Mouse (Mus musculus) cerebellum, adult 2 months (tissue): ENCODE measurements at regions not wholly inside any gene's neighbourhood (a gene's known extent, or its start where the extent isn't known, plus 50 kb on each side); places are given as distances from the start of the nearest gene placed in this dataset.

ENCODE experiments used
- CTCF ChIP-seq: fragments of 200-500 bp; IDR thresholded peaks from 2 replicates; pipeline ENCODE4 v1.5.1; 2011; ENCODE audit warnings: low read depth, mild to moderate bottlenecking, control low read depth, low read length, moderate library complexity, borderline replicate concordance; ENCODE audit not compliant: insufficient read depth
- POLR2A ChIP-seq: fragments of 200-500 bp; IDR thresholded peaks from 2 replicates; pipeline ENCODE4 v1.6.1; 2011; ENCODE audit warnings: low read length, control low read depth, borderline replicate concordance; ENCODE audit not compliant: insufficient read depth

DNA sequence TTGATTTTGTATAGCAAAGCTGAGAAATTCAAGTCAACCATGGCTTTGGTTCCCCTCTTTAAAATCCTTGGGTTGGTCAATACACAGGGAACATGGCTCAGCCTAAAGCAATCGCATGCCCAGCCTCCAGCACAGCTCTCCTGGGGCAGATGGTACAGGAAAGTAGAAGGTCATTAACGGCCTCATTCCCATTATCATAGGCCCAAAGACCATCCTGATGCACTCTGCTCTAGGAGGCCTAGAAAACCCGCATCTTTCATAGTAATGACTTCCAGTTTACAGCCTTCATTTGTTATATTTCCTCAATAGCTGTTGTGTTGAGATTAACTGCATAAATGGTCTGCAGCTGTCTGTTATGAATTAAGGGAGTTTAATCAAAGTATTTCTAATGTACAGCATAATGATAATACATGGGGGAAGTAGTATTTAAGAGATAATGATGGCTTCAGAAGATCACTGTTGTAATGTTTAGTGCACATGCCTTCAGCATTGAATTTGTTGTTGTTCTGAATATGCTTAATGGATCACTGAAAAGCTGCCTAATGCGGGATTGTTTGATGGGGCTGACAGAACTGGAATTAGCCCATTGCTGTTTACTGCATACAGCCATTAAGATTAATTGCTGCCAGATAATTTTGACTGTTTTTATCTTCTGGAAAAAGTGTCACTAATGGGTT is 329.8 kb upstream of the Pou3f3 start:
- no peak for TF ChIP-seq CTCF
- no peak for TF ChIP-seq POLR2A
